Mouse (Mus musculus): Measurements from ENCODE around the gene Napa.

DNA sequence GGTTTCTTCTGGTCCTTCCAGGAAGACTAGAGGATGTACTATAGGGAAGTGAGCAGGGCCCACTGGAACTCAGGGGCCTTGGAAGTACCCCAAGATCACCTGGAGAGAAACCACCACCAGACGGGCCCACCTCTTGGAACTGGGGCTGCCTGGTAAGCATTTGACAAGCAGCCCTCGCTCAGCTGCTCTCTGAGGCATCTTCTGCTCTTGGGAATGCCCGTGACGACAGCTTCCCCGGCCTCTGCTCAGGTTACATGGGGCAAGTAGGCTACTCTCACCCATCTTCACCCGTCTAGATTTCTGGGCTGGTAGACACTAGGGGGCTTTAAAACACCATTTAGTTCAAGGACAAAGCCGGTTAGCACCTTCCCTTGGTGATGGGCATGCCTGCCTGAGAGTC is 2.8 kb downstream of the Napa start:
- TF ChIP-seq GATA1 (IDR thresholded peaks at IDR 0.05; ENCODE audit: borderline replicate concordance, low read length) (no peak), FLI1 (IDR thresholded peaks at IDR 0.05; ENCODE audit: low read length) (no peak)

All from megakaryocyte, embryonic 14.5 days (primary cell).